Mouse (Mus musculus): ENCODE data around the gene Ltbp4. TPM values are rescaled to one million over a fixed set of nuclear protein-coding genes. Genes with fewer than 3 reads are reported as not detected.

The Ltbp4 gene
- polyA plus RNA-seq, 2 experiments: 54.3 to 86.0 TPM

- H3K9ac ChIP-seq (ENCODE audit: low read depth, low read length, severe bottlenecking): 0 out of 2 replicates have a peak overlapping the region, but pooled peaks have one; percentile 40
These were observed 6.0 kb downstream of the Ltbp4 start for GRCm38 (mm10) chr7:27331541-27331851.

DNA sequence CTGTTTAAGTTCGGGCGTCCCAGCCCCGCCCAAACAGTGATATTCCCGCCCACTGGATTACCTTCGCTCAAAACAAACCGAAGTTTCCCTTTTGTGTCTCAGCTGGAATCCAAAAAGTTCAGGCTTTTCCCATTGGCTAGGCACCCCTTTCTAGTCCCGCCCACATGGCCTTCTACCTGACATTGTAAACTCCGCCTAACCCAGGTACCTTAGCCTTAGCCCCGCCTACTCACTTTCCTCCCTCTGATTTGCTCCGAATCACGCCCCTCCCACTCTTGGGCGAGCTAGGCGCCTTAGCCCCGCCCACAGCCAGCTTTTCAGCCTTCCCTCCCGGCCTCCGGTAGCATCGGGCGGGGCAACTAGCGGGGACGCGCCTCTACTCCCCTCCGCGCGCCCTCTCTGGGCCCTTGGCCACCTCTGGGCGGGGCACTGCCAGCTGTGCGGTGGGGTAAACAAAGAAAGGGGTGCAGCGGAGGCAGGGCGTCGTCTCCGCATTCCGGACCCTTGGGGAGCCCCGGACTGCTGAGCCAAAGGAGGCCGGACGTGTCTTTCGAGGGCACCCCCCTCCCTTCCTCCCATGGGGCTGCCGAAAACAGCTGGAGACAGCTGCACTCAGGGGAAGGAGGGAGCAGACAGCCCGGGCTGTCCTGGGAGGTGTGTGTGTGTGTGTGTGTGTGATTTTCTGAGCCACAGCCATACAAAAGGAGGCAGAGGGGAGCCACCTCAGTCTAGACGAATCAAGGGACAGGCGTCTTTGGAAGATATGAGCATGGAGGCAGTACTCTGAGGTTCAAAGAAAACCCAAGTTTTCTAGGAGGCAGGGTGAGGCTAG lies 6.6 kb downstream of the Ltbp4 start:
- H3K9me3 ChIP-seq (ENCODE audit: control insufficient read depth, low read length): no peaks in the 10 kb centered on the region
- H3K4me1 ChIP-seq (ENCODE audit: control insufficient read depth, insufficient read depth, low read length): peaks cover 49% of the 10 kb centered on the region

More at GRCm38 (mm10) chr7:27331541-27331851, 6.0 kb downstream of the Ltbp4 start:
- H3K27ac ChIP-seq (replicated peaks; ENCODE audit: low read depth, low read length): no peak overlapping the region; the same call in 1 of the 2 replicates
- no peak for DNase-seq (ENCODE audit: low spot score)
- peak overlapping the region; percentile 50 for H3K4me3 ChIP-seq (replicated peaks; ENCODE audit: low read length)
- peak overlapping the region; percentile 94 for H3K4me2 ChIP-seq (replicated peaks; ENCODE audit: low read depth, low read length, severe bottlenecking)
- no peak for TF ChIP-seq POLR2A (IDR thresholded peaks at IDR 0.05; ENCODE audit: borderline replicate concordance, extremely low read depth, insufficient read depth, insufficient read length)
- peaks cover 46% of the 10 kb centered on the region for H3K4me1 ChIP-seq (ENCODE audit: control insufficient read depth, insufficient read depth, low read length)
- peaks cover 72% of the 10 kb centered on the region for H3K27me3 ChIP-seq (ENCODE audit: control insufficient read depth, insufficient read depth, low read length)
- 3% methylated on average over 8 of the region's 8 CpGs for WGBS
- ATAC-seq (ENCODE audit: low FRiP score, low read depth): no peak
- peaks cover 5% of the 10 kb centered on the region; the same call in 1 of the 2 replicates for H3K36me3 ChIP-seq (ENCODE audit: control insufficient read depth, insufficient read depth, low read length)
- H3K9me3 ChIP-seq (ENCODE audit: control insufficient read depth, low read length): no peaks in the 10 kb centered on the region

GRCm38 (mm10) chr7:27329981-27330380 lies 7.5 kb downstream of the Ltbp4 start:
- H3K36me3 ChIP-seq (ENCODE audit: control insufficient read depth, insufficient read depth, low read length): peaks cover 5% of the 10 kb centered on the region; the same call in 1 of the 2 replicates
- H3K4me1 ChIP-seq (ENCODE audit: control insufficient read depth, insufficient read depth, low read length): peaks cover 54% of the 10 kb centered on the region
- DNase-seq (ENCODE audit: low spot score) (no peak), ATAC-seq (ENCODE audit: low FRiP score, low read depth) (no peak)
- no peaks in the 10 kb centered on the region for H3K9me3 ChIP-seq (ENCODE audit: control insufficient read depth, low read length)
- peak overlapping the region; percentile 94 for H3K4me2 ChIP-seq (replicated peaks; ENCODE audit: low read depth, low read length, severe bottlenecking)
- no peak for TF ChIP-seq POLR2A (IDR thresholded peaks at IDR 0.05; ENCODE audit: borderline replicate concordance, extremely low read depth, insufficient read depth, insufficient read length)
- H3K27ac ChIP-seq (replicated peaks; ENCODE audit: low read depth, low read length): no peak overlapping the region
- whole genome bisulfite sequencing: 24% methylated on average over 17 of the region's 17 CpGs
- H3K27me3 ChIP-seq (ENCODE audit: control insufficient read depth, insufficient read depth, low read length): peaks cover 77% of the 10 kb centered on the region
- H3K4me3 ChIP-seq (replicated peaks; ENCODE audit: low read length): peak overlapping the region; percentile 50; the same call in 1 of the 2 replicates
- H3K9ac ChIP-seq (ENCODE audit: low read depth, low read length, severe bottlenecking): 0 out of 2 replicates have a peak overlapping the region, but pooled peaks have one; percentile 34

More for the DNA sequence above, 6.6 kb downstream of the Ltbp4 start:
- peaks cover 77% of the 10 kb centered on the region for H3K27me3 ChIP-seq (ENCODE audit: control insufficient read depth, insufficient read depth, low read length)
- H3K4me2 ChIP-seq (replicated peaks; ENCODE audit: low read depth, low read length, severe bottlenecking): peak overlapping the region; percentile 94
- H3K36me3 ChIP-seq (ENCODE audit: control insufficient read depth, insufficient read depth, low read length): peaks cover 5% of the 10 kb centered on the region; the same call in 1 of the 2 replicates
- H3K9ac ChIP-seq (ENCODE audit: low read depth, low read length, severe bottlenecking): peak overlapping the region; percentile 40; the same call in 1 of the 2 replicates
- WGBS: under 1% methylated on average over 39 of the region's 39 CpGs
- peak overlapping the region; percentile 50 for H3K4me3 ChIP-seq (replicated peaks; ENCODE audit: low read length)
- DNase-seq (ENCODE audit: low spot score) (peak; percentile 93), ATAC-seq (ENCODE audit: low FRiP score, low read depth) (peak; percentile 58)
- H3K27ac ChIP-seq (replicated peaks; ENCODE audit: low read depth, low read length): no peak overlapping the region; the same call in 1 of the 2 replicates
- TF ChIP-seq POLR2A (IDR thresholded peaks at IDR 0.05; ENCODE audit: borderline replicate concordance, extremely low read depth, insufficient read depth, insufficient read length): no peak

- 8% methylated on average over 38 of the region's 45 CpGs for WGBS
- 0 out of 2 replicates have a peak overlapping the region, but pooled peaks have one; percentile 34 for H3K9ac ChIP-seq (ENCODE audit: low read depth, low read length, severe bottlenecking)
- ATAC-seq (ENCODE audit: low FRiP score, low read depth): peak; percentile 32; the same call in 1 of the 2 replicates
These were observed 8.1 kb downstream of the Ltbp4 start for GRCm38 (mm10) chr7:27329326-27329947.

DNA sequence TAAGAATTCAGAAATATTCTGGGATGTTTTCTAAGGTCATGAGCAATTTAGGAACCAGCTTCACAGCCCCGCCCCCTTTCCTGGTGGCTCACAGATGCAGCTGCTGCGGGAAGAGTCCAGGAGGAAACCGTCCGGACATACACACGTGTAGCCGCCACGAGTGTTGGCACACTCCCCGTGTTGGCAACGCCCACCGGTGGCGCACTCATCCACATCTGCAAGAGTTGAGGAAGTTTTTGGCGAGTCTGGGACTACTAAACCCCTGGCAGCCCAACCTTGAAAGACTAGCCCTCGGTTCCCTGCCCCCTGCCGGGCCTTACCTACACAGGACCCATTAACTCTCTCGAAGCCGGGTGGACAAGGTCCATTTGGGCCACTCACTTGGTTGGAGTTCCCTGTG lies 8.8 kb downstream of the Ltbp4 start:
- TF ChIP-seq POLR2A (IDR thresholded peaks at IDR 0.05; ENCODE audit: borderline replicate concordance, extremely low read depth, insufficient read depth, insufficient read length): no peak
- ATAC-seq (ENCODE audit: low FRiP score, low read depth): no peak
- Histone ChIP-seq H3K9ac (ENCODE audit: low read depth, low read length, severe bottlenecking) (no peak overlapping the region), H3K4me2 (replicated peaks; ENCODE audit: low read depth, low read length, severe bottlenecking) (no peak overlapping the region), H3K9me3 (ENCODE audit: control insufficient read depth, low read length) (no peaks in the 10 kb centered on the region), H3K27ac (replicated peaks; ENCODE audit: low read depth, low read length) (no peak overlapping the region), H3K36me3 (ENCODE audit: control insufficient read depth, insufficient read depth, low read length) (peaks cover 5% of the 10 kb centered on the region), H3K4me3 (replicated peaks; ENCODE audit: low read length) (no peak overlapping the region), H3K27me3 (ENCODE audit: control insufficient read depth, insufficient read depth, low read length) (peaks cover 67% of the 10 kb centered on the region), H3K4me1 (ENCODE audit: control insufficient read depth, insufficient read depth, low read length) (peaks cover 44% of the 10 kb centered on the region)
- WGBS: 35% methylated on average over 16 of the region's 16 CpGs
- DNase-seq (ENCODE audit: low spot score): no peak

More at GRCm38 (mm10) chr7:27329326-27329947, 8.1 kb downstream of the Ltbp4 start:
- Histone ChIP-seq H3K4me1 (ENCODE audit: control insufficient read depth, insufficient read depth, low read length) (peaks cover 52% of the 10 kb centered on the region), H3K9me3 (ENCODE audit: control insufficient read depth, low read length) (no peaks in the 10 kb centered on the region), H3K4me2 (replicated peaks; ENCODE audit: low read depth, low read length, severe bottlenecking) (peak overlapping the region; percentile 50), H3K36me3 (ENCODE audit: control insufficient read depth, insufficient read depth, low read length) (peaks cover 5% of the 10 kb centered on the region; the same call in 1 of the 2 replicates), H3K4me3 (replicated peaks; ENCODE audit: low read length) (peak overlapping the region; percentile 29), H3K27me3 (ENCODE audit: control insufficient read depth, insufficient read depth, low read length) (peaks cover 75% of the 10 kb centered on the region), H3K27ac (replicated peaks; ENCODE audit: low read depth, low read length) (no peak overlapping the region)
- peak; percentile 91 for DNase-seq (ENCODE audit: low spot score)
- TF ChIP-seq POLR2A (IDR thresholded peaks at IDR 0.05; ENCODE audit: borderline replicate concordance, extremely low read depth, insufficient read depth, insufficient read length): no peak
